Mouse (Mus musculus) liver, embryonic 11.5 days (tissue): Measurements from ENCODE around the gene Nfib. TPM values are rescaled to one million over a fixed set of nuclear protein-coding genes. Genes with fewer than 3 reads are reported as not detected.

Experiments used
- ATAC-seq: fragments of 200-750 bp; cut with Nextera tagmentation; replicated peaks from 2 replicates; pipeline ENCODE4 v1.8.0; 2017; ENCODE audit warnings: moderate number of reproducible peaks, mild to moderate bottlenecking, moderate TSS enrichment, moderate library complexity; ENCODE audit not compliant: low FRiP score
- DNase-seq: peaks from one replicate; pipeline ENCODE4 v3.0.0-alpha.2; 2017; ENCODE audit warnings: low spot score
- H3K27ac ChIP-seq: fragments of 300-500 bp; sonication (generic); 2 replicates; pipeline ENCODE4 v1.5.1; 2014; ENCODE audit warnings: mild to moderate bottlenecking, low read depth, low read length, control low read depth
- H3K27me3 ChIP-seq: fragments of 300-500 bp; sonication (generic); replicated peaks from 2 replicates; pipeline ENCODE4 v1.6.1; 2014; ENCODE audit warnings: low read length, mixed read lengths; ENCODE audit not compliant: control insufficient read depth, insufficient read depth
- H3K36me3 ChIP-seq: fragments of 300-500 bp; sonication (generic); 2 replicates; pipeline ENCODE4 v1.6.1; 2014; ENCODE audit warnings: mild to moderate bottlenecking, low read length, moderate library complexity, mixed read lengths; ENCODE audit not compliant: control insufficient read depth, insufficient read depth
- H3K4me1 ChIP-seq: fragments of 300-500 bp; sonication (generic); replicated peaks from 2 replicates; pipeline ENCODE4 v1.6.1; 2014; ENCODE audit warnings: low read length, mixed read lengths; ENCODE audit not compliant: control insufficient read depth, insufficient read depth
- H3K4me2 ChIP-seq: fragments of 300-500 bp; sonication (generic); 2 replicates; pipeline ENCODE4 v1.6.1; 2014; ENCODE audit warnings: mild to moderate bottlenecking, control low read depth, moderate library complexity
- H3K4me3 ChIP-seq: fragments of 300-500 bp; sonication (generic); 2 replicates; pipeline ENCODE4 v1.5.1; 2014; ENCODE audit warnings: low read depth, low read length, control low read depth
- H3K9ac ChIP-seq: fragments of 300-500 bp; sonication (generic); 2 replicates; pipeline ENCODE4 v1.6.1; 2014; ENCODE audit warnings: low read depth, low read length, control low read depth
- H3K9me3 ChIP-seq: fragments of 300-500 bp; sonication (generic); 2 replicates; pipeline ENCODE4 v1.6.1; 2016; ENCODE audit warnings: low read length, inconsistent platforms, mixed read lengths; ENCODE audit not compliant: control insufficient read depth
- WGBS: fragments of 180-500 bp; shearing (Covaris S2); extraction: QIAGEN DNeasy Blood & Tissue Kit; methylation state at CpG from one replicate; pipeline ENCODE4 v1.1.7; 2014; 5-methylcytosine and 5-hydroxymethylcytosine counted together
- polyA plus RNA-seq: library from polyadenylated mRNA; unstranded; fragments of >200 nt; fragmentation: Nextera tagmentation; extraction: Ambion mirVana; gene quantifications from 2 replicates; pipeline ENCODE4 v1.2.1, GENCODE M21; 2014

The Nfib gene
- polyA plus RNA-seq, 1 experiment from 2014 or later, result 26.9 TPM

GRCm38 (mm10) chr4:82598436-82598835, 107.1 kb downstream of the Nfib start:
- no peak overlapping the region for H3K27ac ChIP-seq
- no peak for DNase-seq
- H3K27me3 ChIP-seq, result no peaks in the 10 kb centered on the region
- no peak overlapping the region for H3K4me2 ChIP-seq
- ATAC-seq, result no peak
- no peak overlapping the region for H3K4me3 ChIP-seq
- H3K9me3 ChIP-seq, result no peaks in the 10 kb centered on the region
- no peak overlapping the region for H3K9ac ChIP-seq
- WGBS, result 52% methylated on average over 4 of the region's 4 CpGs
- H3K4me1 ChIP-seq, result no peaks in the 10 kb centered on the region
- H3K36me3 ChIP-seq, result no peaks in the 10 kb centered on the region

GRCm38 (mm10) chr4:82593681-82594666, 111.6 kb downstream of the Nfib start:
- no peaks in the 10 kb centered on the region for H3K27me3 ChIP-seq
- H3K9me3 ChIP-seq, result no peaks in the 10 kb centered on the region
- DNase-seq, result no peak
- ATAC-seq, result no peak
- H3K4me2 ChIP-seq, result no peak overlapping the region
- no peak overlapping the region for H3K9ac ChIP-seq
- no peak overlapping the region for H3K27ac ChIP-seq
- H3K36me3 ChIP-seq, result no peaks in the 10 kb centered on the region
- no peak overlapping the region for H3K4me3 ChIP-seq
- WGBS, result 64% methylated on average over 10 of the region's 10 CpGs
- H3K4me1 ChIP-seq, result no peaks in the 10 kb centered on the region

- ATAC-seq, result no peak
- no peak overlapping the region for H3K27ac ChIP-seq
Measured at GRCm38 (mm10) chr4:82592086-82593030, 113.2 kb downstream of the Nfib start.

GRCm38 (mm10) chr4:82589345-82589890, 116.1 kb downstream of the Nfib start:
- no peak overlapping the region for H3K4me3 ChIP-seq
- no peaks in the 10 kb centered on the region for H3K27me3 ChIP-seq
- no peaks in the 10 kb centered on the region for H3K36me3 ChIP-seq
- H3K4me2 ChIP-seq, result no peak overlapping the region
- whole genome bisulfite sequencing, result 28% methylated on average over 4 of the region's 4 CpGs
- peak; percentile 48 for DNase-seq
- H3K9ac ChIP-seq, result no peak overlapping the region
- ATAC-seq, result no peak
- H3K27ac ChIP-seq, result no peak overlapping the region
- no peaks in the 10 kb centered on the region for H3K9me3 ChIP-seq
- no peaks in the 10 kb centered on the region for H3K4me1 ChIP-seq

More at GRCm38 (mm10) chr4:82592086-82593030, 113.2 kb downstream of the Nfib start:
- Histone ChIP-seq H3K9me3 (no peaks in the 10 kb centered on the region), H3K4me1 (no peaks in the 10 kb centered on the region), H3K36me3 (no peaks in the 10 kb centered on the region), H3K9ac (no peak overlapping the region), H3K27me3 (no peaks in the 10 kb centered on the region), H3K4me2 (no peak overlapping the region), H3K4me3 (no peak overlapping the region)
- WGBS, result 55% methylated on average over 7 of the region's 7 CpGs
- DNase-seq, result no peak

GRCm38 (mm10) chr4:82588718-82589117, 116.8 kb downstream of the Nfib start:
- Histone ChIP-seq H3K9me3 (no peaks in the 10 kb centered on the region), H3K4me3 (no peak overlapping the region), H3K36me3 (no peaks in the 10 kb centered on the region), H3K27ac (no peak overlapping the region), H3K27me3 (no peaks in the 10 kb centered on the region), H3K9ac (no peak overlapping the region), H3K4me1 (no peaks in the 10 kb centered on the region), H3K4me2 (no peak overlapping the region)
- ATAC-seq (no peak), DNase-seq (no peak)
- WGBS, result 72% methylated on average over 5 of the region's 5 CpGs

- H3K27ac ChIP-seq, result no peak overlapping the region
- H3K4me3 ChIP-seq, result no peak overlapping the region
- no peaks in the 10 kb centered on the region for H3K9me3 ChIP-seq
- ATAC-seq (no peak), DNase-seq (no peak)
- no peaks in the 10 kb centered on the region for H3K36me3 ChIP-seq
- no peak overlapping the region for H3K4me2 ChIP-seq
- H3K4me1 ChIP-seq, result no peaks in the 10 kb centered on the region
- no peaks in the 10 kb centered on the region for H3K27me3 ChIP-seq
- WGBS, result 82% methylated on average over 16 of the region's 16 CpGs
- H3K9ac ChIP-seq, result no peak overlapping the region
Measured at GRCm38 (mm10) chr4:82587146-82587870, 118.2 kb downstream of the Nfib start.

GRCm38 (mm10) chr4:82586637-82587036, 118.9 kb downstream of the Nfib start:
- Histone ChIP-seq H3K27ac (no peak overlapping the region), H3K4me3 (no peak overlapping the region), H3K9ac (no peak overlapping the region), H3K4me1 (no peaks in the 10 kb centered on the region), H3K4me2 (no peak overlapping the region), H3K36me3 (no peaks in the 10 kb centered on the region), H3K27me3 (no peaks in the 10 kb centered on the region), H3K9me3 (no peaks in the 10 kb centered on the region)
- WGBS, result 92% methylated on average over 5 of the region's 5 CpGs
- DNase-seq (no peak), ATAC-seq (no peak)

- H3K4me3 ChIP-seq, result no peak overlapping the region
- 88% methylated on average over 9 of the region's 9 CpGs for WGBS
- H3K27ac ChIP-seq, result no peak overlapping the region
- H3K9me3 ChIP-seq, result no peaks in the 10 kb centered on the region
- H3K4me2 ChIP-seq, result no peak overlapping the region
- no peaks in the 10 kb centered on the region for H3K4me1 ChIP-seq
- no peaks in the 10 kb centered on the region for H3K27me3 ChIP-seq
- ATAC-seq (no peak), DNase-seq (no peak)
- no peak overlapping the region for H3K9ac ChIP-seq
- no peaks in the 10 kb centered on the region for H3K36me3 ChIP-seq
Measured at GRCm38 (mm10) chr4:82585536-82585935, 120.0 kb downstream of the Nfib start.
